Mouse (Mus musculus) bone marrow, adult 2 months (tissue): Measurements from ENCODE around the gene Trim80. TPM values are rescaled to one million over a fixed set of nuclear protein-coding genes. Genes with fewer than 3 reads are reported as not detected.

Experiments used
- H3K27ac ChIP-seq: fragments of 200-500 bp; 2 replicates; pipeline ENCODE4 v1.5.1; 2012; ENCODE audit warnings: low read depth, mild to moderate bottlenecking, control low read depth, inconsistent platforms, low read length; ENCODE audit not compliant: control insufficient read depth, poor library complexity, insufficient read depth
- H3K4me1 ChIP-seq: fragments of 200-500 bp; 2 replicates; pipeline ENCODE4 v1.6.1; 2011; ENCODE audit warnings: low read length; ENCODE audit not compliant: control insufficient read depth, insufficient read depth
- H3K4me3 ChIP-seq: fragments of 200-500 bp; replicated peaks from 2 replicates; pipeline ENCODE3; 2011; ENCODE audit warnings: mild to moderate bottlenecking, low read depth, low read length, control low read depth; ENCODE audit not compliant: control insufficient read depth
- CTCF ChIP-seq: fragments of 200-500 bp; IDR thresholded peaks from 2 replicates; pipeline ENCODE4 v1.5.1; 2011; ENCODE audit warnings: low read length, control low read depth; ENCODE audit not compliant: control insufficient read depth, insufficient read depth
- POLR2A ChIP-seq: fragments of 200-500 bp; IDR thresholded peaks from 2 replicates; pipeline ENCODE4 v1.6.1; 2011; ENCODE audit warnings: low read depth, mild to moderate bottlenecking, control low read depth, low read length, borderline replicate concordance; ENCODE audit not compliant: control insufficient read depth
- WGBS: fragments of 180-500 bp; shearing (Covaris S2); methylation state at CpG from one replicate; pipeline ENCODE4 v1.1.7; 2018; 5-methylcytosine and 5-hydroxymethylcytosine counted together
- polyA plus RNA-seq: library from polyadenylated mRNA; stranded (reverse); fragments of >200 nt; gene quantifications from 2 replicates; pipeline ENCODE4 v1.2.4, GENCODE M21; 2011; ENCODE audit warnings: low replicate concordance; ENCODE audit not compliant: missing spikeins, insufficient read depth, insufficient read length

The Trim80 gene
- polyA plus RNA-seq, 1 experiment = not detected

DNA sequence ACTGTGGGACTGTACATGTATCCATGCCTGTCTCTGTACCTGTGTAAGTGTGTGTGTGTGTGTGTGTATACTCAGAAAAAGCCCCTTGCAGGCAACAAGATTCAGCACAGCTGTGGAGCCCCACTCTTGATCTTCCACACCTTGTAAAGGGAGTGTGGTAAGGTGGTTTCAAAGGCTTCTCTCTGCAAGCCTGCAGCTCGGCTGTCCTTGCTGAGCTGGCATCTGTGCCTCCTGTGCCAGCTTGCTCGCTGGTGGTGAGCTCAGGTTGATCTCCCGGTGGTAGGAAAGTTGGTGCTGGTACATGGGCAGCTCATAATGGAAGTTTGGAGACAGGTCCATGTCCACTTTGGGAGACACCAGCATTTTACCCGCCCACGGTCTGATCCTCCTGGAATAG, 21.5 kb downstream of the Trim80 start:
- no peak overlapping the region for H3K27ac ChIP-seq

DNA sequence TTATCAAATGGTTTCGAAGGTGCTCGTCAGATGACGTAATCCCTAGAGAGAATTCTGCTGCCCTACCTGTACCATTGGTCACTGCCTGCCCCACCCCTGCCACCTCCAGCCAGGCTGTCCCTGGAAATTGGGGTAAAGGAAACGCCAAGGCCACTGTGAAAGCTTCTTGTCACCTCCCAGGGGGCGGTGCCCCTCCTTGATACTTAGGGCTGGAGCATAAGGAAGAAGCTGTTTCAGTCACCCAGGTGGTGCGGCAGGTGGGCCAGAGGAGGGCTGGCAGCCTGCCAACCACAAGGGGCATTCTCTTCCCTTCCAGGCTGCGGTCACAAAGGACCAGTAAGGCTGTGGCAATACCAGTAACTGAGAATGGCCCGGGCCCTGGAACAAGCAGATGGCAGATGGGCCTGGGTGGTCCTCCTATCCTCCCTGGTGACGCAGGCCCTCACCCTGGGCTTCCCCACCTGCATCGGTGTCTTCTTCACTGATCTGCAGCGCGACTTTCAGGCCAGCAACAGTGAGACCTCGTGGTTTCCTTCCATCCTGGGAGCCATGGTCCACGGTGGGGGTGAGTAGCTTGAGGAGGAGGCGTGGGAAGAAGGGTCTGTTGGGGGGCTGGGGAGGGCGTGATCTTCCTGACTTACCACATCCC, 22.0 kb downstream of the Trim80 start, which contains the start of gene Slc16a5:
Slc16a5 (plus strand) TSS at position 232 of the 649 bp plus-strand sequence.
- TF ChIP-seq CTCF = no peak
- TF ChIP-seq POLR2A = no peak
- 67% methylated on average over 16 of the region's 16 CpGs for WGBS
- H3K27ac ChIP-seq = no peak within 1 kb of the TSS
- no peak within 1 kb of the TSS for H3K4me3 ChIP-seq
- H3K4me1 ChIP-seq = no peaks in the 10 kb centered on the region

More for the DNA sequence above, 21.5 kb downstream of the Trim80 start:
- no peaks in the 10 kb centered on the region for H3K4me1 ChIP-seq
- WGBS = 65% methylated on average over 5 of the region's 5 CpGs
- TF ChIP-seq CTCF (no peak), POLR2A (no peak)
- H3K4me3 ChIP-seq = no peak overlapping the region

DNA sequence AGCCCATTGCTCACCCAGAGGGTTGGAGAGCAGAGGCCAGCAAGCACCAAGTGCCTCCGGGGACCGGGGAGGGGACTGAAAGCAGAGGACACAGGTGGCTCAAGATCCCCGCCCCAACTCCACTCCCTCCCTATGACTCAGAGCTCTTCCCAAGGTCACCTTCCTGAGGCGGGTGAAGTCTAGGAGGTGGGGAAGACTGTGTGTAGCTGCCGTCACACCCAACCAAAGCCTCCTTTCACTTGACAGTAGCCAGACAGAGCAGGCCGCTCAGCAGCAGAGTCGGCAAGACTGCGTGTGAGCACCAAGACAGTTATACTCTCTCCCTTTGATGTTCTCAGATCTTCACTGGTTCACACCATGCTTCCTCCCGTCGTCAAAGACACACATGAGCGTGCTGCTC, 23.1 kb downstream of the Trim80 start:
- Histone ChIP-seq H3K4me1 (no peaks in the 10 kb centered on the region), H3K27ac (no peak overlapping the region), H3K4me3 (no peak overlapping the region)
- 71% methylated on average over 11 of the region's 11 CpGs for WGBS
- TF ChIP-seq POLR2A = no peak
- no peak for TF ChIP-seq CTCF

DNA sequence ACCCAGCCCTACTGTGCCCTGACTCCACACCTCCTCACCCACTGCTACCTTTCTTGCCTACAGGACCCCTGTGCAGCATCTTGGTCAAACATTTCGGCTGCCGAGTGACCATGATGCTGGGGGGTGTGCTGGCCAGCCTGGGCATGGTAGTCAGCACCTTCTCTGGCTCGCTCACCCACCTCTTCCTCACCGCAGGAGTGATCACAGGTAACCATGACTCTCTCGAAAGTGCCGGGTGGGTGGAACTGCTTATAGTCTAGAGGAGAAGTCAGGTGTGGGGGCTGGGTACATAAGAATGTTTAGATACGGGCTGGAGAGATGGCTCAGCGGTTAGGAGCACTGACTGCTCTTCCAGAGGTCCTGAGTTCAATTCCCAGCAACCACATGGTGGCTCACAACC, 24.5 kb downstream of the Trim80 start:
- H3K4me3 ChIP-seq = no peak overlapping the region
- 77% methylated on average over 8 of the region's 8 CpGs for WGBS
- H3K4me1 ChIP-seq = no peaks in the 10 kb centered on the region
- no peak overlapping the region for H3K27ac ChIP-seq
- no peak for TF ChIP-seq CTCF

DNA sequence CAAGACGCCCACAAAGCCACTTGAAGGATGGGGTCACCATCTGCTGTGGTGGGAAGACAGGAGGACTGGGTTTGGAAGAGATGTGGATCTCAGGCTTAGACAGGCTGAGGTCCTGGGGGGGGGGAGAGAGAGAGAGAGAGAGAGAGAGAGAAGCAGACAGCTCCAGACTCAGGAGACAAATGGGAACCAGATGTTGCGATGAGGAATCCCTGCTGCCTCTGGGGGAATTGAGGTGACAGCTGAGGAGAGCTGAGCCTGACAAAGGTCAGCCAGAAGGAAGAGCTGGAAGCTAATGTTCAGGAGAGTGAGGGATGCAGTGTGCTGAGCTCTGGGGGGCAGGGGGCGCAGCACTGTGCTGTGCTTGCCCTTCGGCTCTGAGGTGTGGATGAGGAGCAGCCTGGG, 26.9 kb downstream of the Trim80 start:
- H3K27ac ChIP-seq = no peak overlapping the region
- TF ChIP-seq CTCF (no peak), POLR2A (no peak)
- no peaks in the 10 kb centered on the region for H3K4me1 ChIP-seq
- 87% methylated on average over 4 of the region's 4 CpGs for WGBS
- H3K4me3 ChIP-seq = no peak overlapping the region

DNA sequence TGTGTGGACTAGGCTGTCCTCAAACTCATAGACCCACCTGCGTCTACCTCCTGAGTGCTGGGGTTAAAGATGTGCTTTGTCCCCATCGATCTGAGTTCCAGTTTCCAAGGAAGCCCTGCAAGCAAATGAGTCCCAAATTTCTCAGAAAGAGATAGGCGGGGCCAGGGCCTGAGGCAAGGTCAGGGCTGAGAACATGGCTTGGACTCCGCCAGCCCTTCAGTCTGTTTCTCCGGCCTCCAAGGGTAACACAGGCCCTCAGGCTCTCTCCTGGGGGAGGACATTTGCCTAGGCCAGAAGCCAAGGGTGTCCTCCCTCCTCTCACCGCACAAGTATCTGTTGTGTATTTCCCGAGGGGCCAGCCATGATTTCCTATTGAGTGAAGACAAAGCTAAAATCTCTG, 31.8 kb downstream of the Trim80 start:
- Histone ChIP-seq H3K4me1 (peaks cover 4% of the 10 kb centered on the region), H3K4me3 (no peak overlapping the region), H3K27ac (no peak overlapping the region)
- TF ChIP-seq CTCF = no peak
- TF ChIP-seq POLR2A = no peak
- 78% methylated on average over 7 of the region's 7 CpGs for WGBS

DNA sequence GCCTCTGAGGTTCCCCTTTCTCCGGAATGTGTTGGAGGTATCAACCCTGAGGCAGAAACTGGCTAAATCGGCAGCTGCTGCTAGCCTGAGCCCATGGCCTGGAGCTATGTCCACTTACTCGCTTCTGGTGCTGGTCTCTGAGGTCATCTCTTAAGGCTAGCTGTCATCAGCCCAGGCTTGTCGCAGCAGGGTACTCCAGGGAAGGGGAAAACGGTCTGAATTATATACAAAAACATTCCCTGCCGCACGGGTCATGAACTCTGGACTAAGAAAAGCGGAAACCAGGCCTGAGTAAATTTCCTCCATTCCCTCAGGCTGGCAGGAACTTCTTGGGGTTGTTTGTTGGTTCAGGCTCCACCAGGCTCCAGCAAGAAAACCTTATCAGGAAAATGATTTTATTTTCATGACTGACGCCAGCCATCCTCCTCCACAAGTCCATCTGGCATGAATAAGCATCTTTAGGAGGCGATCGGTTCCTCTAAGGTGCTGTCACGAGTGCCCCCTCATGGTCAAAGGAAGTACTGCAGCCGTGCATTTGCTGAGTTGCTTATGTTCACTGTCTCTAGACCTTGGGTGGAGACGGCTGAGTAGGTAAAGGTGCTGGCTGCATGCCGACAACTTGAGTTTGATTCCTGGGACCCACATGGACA, 33.4 kb downstream of the Trim80 start:
- WGBS = 14% methylated on average over 15 of the region's 15 CpGs
- TF ChIP-seq POLR2A (no peak), CTCF (peak; percentile 98)
- no peak overlapping the region for H3K4me3 ChIP-seq
- H3K4me1 ChIP-seq = peaks cover 6% of the 10 kb centered on the region
- no peak overlapping the region for H3K27ac ChIP-seq

DNA sequence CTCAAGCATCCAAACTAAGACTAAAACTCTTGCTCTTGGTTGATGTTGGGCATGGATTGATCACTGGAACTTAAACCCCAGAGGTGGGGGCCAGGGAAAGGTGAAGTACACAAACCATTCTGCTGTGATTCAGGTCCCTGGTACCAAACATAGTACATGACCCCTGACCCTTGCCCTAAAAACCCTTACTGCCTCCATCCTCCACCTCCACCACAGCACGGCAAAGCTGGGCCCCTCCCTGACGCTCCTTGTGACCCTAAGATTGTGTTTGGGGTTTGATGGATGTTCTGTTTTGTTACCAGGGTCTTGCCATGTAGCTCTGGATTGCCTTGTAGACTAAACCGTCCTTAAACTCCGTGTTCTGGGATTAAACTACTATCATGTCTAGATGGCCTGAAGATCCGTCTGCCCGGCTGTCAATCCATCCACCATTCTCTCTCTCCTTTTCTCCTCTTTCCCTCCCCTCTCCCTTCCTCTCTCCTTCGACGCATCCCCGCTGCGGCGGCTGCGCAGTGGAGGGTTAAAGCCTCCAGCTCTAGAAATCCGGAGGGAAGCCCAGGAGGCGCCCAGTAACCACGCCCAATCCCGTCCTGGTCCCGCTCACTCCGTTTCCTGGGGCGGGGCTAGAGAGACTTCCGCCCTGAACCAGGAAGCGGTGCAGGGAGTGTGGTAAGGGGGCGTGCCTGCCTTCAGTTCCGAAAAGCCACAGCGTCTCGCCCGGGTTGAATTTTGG, 34.8 kb downstream of the Trim80 start, which contains the start of gene Armc7:
Armc7 (plus strand) TSS at position 643 of the 733 bp plus-strand sequence.
- Histone ChIP-seq H3K27ac (peak within 1 kb of the TSS; percentile 97), H3K4me1 (peaks cover 7% of the 10 kb centered on the region), H3K4me3 (peak within 1 kb of the TSS; percentile 94)
- peak; percentile 44; the same call in 1 of the 2 replicates for TF ChIP-seq POLR2A
- TF ChIP-seq CTCF = no peak
- whole genome bisulfite sequencing = 2% methylated on average over 26 of the region's 26 CpGs
